Mouse (Mus musculus): ENCODE data around the gene Sort1. TPM values are rescaled to one million over a fixed set of nuclear protein-coding genes. Genes with fewer than 3 reads are reported as not detected.

Sort1 gene
- polyA plus RNA-seq, 1 experiment, result 197 TPM

- TF ChIP-seq CTCF (IDR thresholded peaks at IDR 0.05; ENCODE audit: extremely low read depth, insufficient read depth, low read length) (no peak), POLR2A (IDR thresholded peaks at IDR 0.05; ENCODE audit: extremely low read depth, insufficient read depth, low read length) (no peak)
- no peak overlapping the region for H3K27ac ChIP-seq (ENCODE audit: insufficient read depth, low read length)
- peaks cover 7% of the 10 kb centered on the region; the same call in 1 of the 2 replicates for H3K4me1 ChIP-seq (ENCODE audit: control insufficient read depth, insufficient read depth, low read length)
- H3K4me3 ChIP-seq (ENCODE audit: insufficient read depth, low read length), result no peak overlapping the region
Measured at GRCm38 (mm10) chr3:108322962-108323361, 39.1 kb downstream of the Sort1 start.

GRCm38 (mm10) chr3:108324837-108325236 lies 41.0 kb downstream of the Sort1 start:
- Histone ChIP-seq H3K27ac (ENCODE audit: insufficient read depth, low read length) (no peak overlapping the region), H3K4me1 (ENCODE audit: control insufficient read depth, insufficient read depth, low read length) (peaks cover 9% of the 10 kb centered on the region), H3K4me3 (ENCODE audit: insufficient read depth, low read length) (no peak overlapping the region)
- TF ChIP-seq CTCF (IDR thresholded peaks at IDR 0.05; ENCODE audit: extremely low read depth, insufficient read depth, low read length) (no peak), POLR2A (IDR thresholded peaks at IDR 0.05; ENCODE audit: extremely low read depth, insufficient read depth, low read length) (no peak)

GRCm38 (mm10) chr3:108325521-108325920 lies 41.6 kb downstream of the Sort1 start:
- Histone ChIP-seq H3K4me1 (ENCODE audit: control insufficient read depth, insufficient read depth, low read length) (peaks cover 9% of the 10 kb centered on the region), H3K4me3 (ENCODE audit: insufficient read depth, low read length) (no peak overlapping the region), H3K27ac (ENCODE audit: insufficient read depth, low read length) (no peak overlapping the region)
- TF ChIP-seq CTCF (IDR thresholded peaks at IDR 0.05; ENCODE audit: extremely low read depth, insufficient read depth, low read length) (no peak), POLR2A (IDR thresholded peaks at IDR 0.05; ENCODE audit: extremely low read depth, insufficient read depth, low read length) (no peak)

- TF ChIP-seq POLR2A (IDR thresholded peaks at IDR 0.05; ENCODE audit: extremely low read depth, insufficient read depth, low read length), result no peak
- TF ChIP-seq CTCF (IDR thresholded peaks at IDR 0.05; ENCODE audit: extremely low read depth, insufficient read depth, low read length), result no peak
- no peak overlapping the region for H3K4me3 ChIP-seq (ENCODE audit: insufficient read depth, low read length)
- no peak overlapping the region for H3K27ac ChIP-seq (ENCODE audit: insufficient read depth, low read length)
- H3K4me1 ChIP-seq (ENCODE audit: control insufficient read depth, insufficient read depth, low read length), result peaks cover 11% of the 10 kb centered on the region
Measured at GRCm38 (mm10) chr3:108327275-108327674, 43.4 kb downstream of the Sort1 start.

GRCm38 (mm10) chr3:108327916-108328315 lies 44.0 kb downstream of the Sort1 start:
- Histone ChIP-seq H3K4me3 (ENCODE audit: insufficient read depth, low read length) (no peak overlapping the region), H3K27ac (ENCODE audit: insufficient read depth, low read length) (peak overlapping the region; percentile 52; the same call in 1 of the 2 replicates), H3K4me1 (ENCODE audit: control insufficient read depth, insufficient read depth, low read length) (peaks cover 11% of the 10 kb centered on the region)
- TF ChIP-seq CTCF (IDR thresholded peaks at IDR 0.05; ENCODE audit: extremely low read depth, insufficient read depth, low read length), result no peak
- TF ChIP-seq POLR2A (IDR thresholded peaks at IDR 0.05; ENCODE audit: extremely low read depth, insufficient read depth, low read length), result no peak

GRCm38 (mm10) chr3:108328441-108328841 lies 44.6 kb downstream of the Sort1 start:
- TF ChIP-seq CTCF (IDR thresholded peaks at IDR 0.05; ENCODE audit: extremely low read depth, insufficient read depth, low read length) (0 out of 2 replicates have a peak, but pooled peaks have one; percentile 4), POLR2A (IDR thresholded peaks at IDR 0.05; ENCODE audit: extremely low read depth, insufficient read depth, low read length) (no peak)
- H3K4me1 ChIP-seq (ENCODE audit: control insufficient read depth, insufficient read depth, low read length), result peaks cover 11% of the 10 kb centered on the region
- 0 out of 2 replicates have a peak overlapping the region, but pooled peaks have one; percentile 52 for H3K27ac ChIP-seq (ENCODE audit: insufficient read depth, low read length)
- H3K4me3 ChIP-seq (ENCODE audit: insufficient read depth, low read length), result no peak overlapping the region

- no peak overlapping the region for H3K4me3 ChIP-seq (ENCODE audit: insufficient read depth, low read length)
- TF ChIP-seq POLR2A (IDR thresholded peaks at IDR 0.05; ENCODE audit: extremely low read depth, insufficient read depth, low read length) (no peak), CTCF (IDR thresholded peaks at IDR 0.05; ENCODE audit: extremely low read depth, insufficient read depth, low read length) (no peak)
- H3K4me1 ChIP-seq (ENCODE audit: control insufficient read depth, insufficient read depth, low read length), result peaks cover 11% of the 10 kb centered on the region
- no peak overlapping the region for H3K27ac ChIP-seq (ENCODE audit: insufficient read depth, low read length)
Measured at GRCm38 (mm10) chr3:108330812-108331211, 46.9 kb downstream of the Sort1 start.

- TF ChIP-seq CTCF (IDR thresholded peaks at IDR 0.05; ENCODE audit: extremely low read depth, insufficient read depth, low read length) (no peak), POLR2A (IDR thresholded peaks at IDR 0.05; ENCODE audit: extremely low read depth, insufficient read depth, low read length) (no peak)
- H3K4me1 ChIP-seq (ENCODE audit: control insufficient read depth, insufficient read depth, low read length), result no peaks in the 10 kb centered on the region
- no peak overlapping the region for H3K27ac ChIP-seq (ENCODE audit: insufficient read depth, low read length)
- no peak overlapping the region for H3K4me3 ChIP-seq (ENCODE audit: insufficient read depth, low read length)
Measured at GRCm38 (mm10) chr3:108336878-108337277, 53.0 kb downstream of the Sort1 start.

GRCm38 (mm10) chr3:108341040-108341439 lies 57.2 kb downstream of the Sort1 start:
- H3K27ac ChIP-seq (ENCODE audit: insufficient read depth, low read length), result no peak overlapping the region
- no peak overlapping the region for H3K4me3 ChIP-seq (ENCODE audit: insufficient read depth, low read length)
- no peak for TF ChIP-seq CTCF (IDR thresholded peaks at IDR 0.05; ENCODE audit: extremely low read depth, insufficient read depth, low read length)
- no peak for TF ChIP-seq POLR2A (IDR thresholded peaks at IDR 0.05; ENCODE audit: extremely low read depth, insufficient read depth, low read length)
- no peaks in the 10 kb centered on the region for H3K4me1 ChIP-seq (ENCODE audit: control insufficient read depth, insufficient read depth, low read length)

GRCm38 (mm10) chr3:108342185-108342584 lies 58.3 kb downstream of the Sort1 start:
- H3K4me3 ChIP-seq (ENCODE audit: insufficient read depth, low read length), result no peak overlapping the region
- TF ChIP-seq CTCF (IDR thresholded peaks at IDR 0.05; ENCODE audit: extremely low read depth, insufficient read depth, low read length), result no peak
- no peak for TF ChIP-seq POLR2A (IDR thresholded peaks at IDR 0.05; ENCODE audit: extremely low read depth, insufficient read depth, low read length)
- H3K27ac ChIP-seq (ENCODE audit: insufficient read depth, low read length), result no peak overlapping the region
- no peaks in the 10 kb centered on the region for H3K4me1 ChIP-seq (ENCODE audit: control insufficient read depth, insufficient read depth, low read length)

Measured in cortical plate, adult 2 months (tissue).